Mouse (Mus musculus) cerebellum, postnatal 36 days (tissue): ENCODE measurements around the gene Kif28.
"Not testable (repeated sequence)": the region's sequence is repeated elsewhere in the genome, so short reads cannot be mapped to it uniquely, and the experiment has no call there.

Source experiments
- DNase-seq, 2 experiments: peaks; one replicate each; pipeline ENCODE4 v3.0.0; 2021 to 2022; ENCODE audit warnings: mixed read lengths in 2 of 2

The Kif28 gene

GRCm38 (mm10) chr1:179689479-179689878 lies 55.6 kb downstream of the Kif28 start:
- DNase-seq, result no peak

DNA sequence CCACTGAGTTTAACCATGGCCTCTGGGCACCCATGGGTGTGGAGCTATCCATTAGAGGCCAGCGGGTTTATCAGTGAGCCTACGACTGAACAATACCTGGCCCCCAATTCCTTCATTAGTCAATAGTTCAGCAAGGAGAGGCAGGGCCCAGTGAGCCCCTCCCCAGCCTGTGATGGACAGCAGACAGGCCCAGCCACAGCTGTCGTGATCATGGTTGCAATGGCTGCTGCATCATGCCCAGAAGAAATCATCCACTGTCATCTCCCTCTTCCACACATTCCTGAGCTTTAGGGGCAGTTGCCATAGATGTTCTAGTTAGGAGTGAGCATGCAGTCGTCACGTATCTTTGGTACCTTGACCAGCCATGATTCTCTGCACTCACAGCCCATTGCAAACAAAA lies 56.2 kb downstream of the Kif28 start:
- DNase-seq, result no peak

- no peak for DNase-seq
Observed at GRCm38 (mm10) chr1:179688415-179688814, 56.7 kb downstream of the Kif28 start.

- DNase-seq, result peak; percentile 61 to 64
Observed at GRCm38 (mm10) chr1:179687966-179688365, 57.1 kb downstream of the Kif28 start.

DNA sequence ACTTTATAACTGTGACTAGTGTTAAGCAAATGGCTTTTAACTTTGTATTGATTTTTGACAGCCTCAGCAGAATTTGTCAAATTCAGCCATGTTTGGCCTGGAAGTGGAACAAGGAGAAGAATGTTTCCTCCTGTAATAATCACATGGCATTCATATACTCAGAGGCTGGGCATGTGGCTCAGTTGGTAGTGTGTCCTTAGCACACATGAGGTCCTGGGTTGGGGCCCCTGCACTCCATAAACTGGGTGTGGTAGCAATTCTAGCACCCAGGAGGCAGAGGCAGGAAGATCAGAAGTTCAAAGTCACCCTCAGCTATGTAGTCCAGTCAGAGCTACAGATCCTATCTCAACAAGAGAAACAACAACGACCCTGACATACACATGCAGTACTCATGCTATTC lies 57.8 kb downstream of the Kif28 start:
- no peak for DNase-seq

- DNase-seq, result no peak
Observed at GRCm38 (mm10) chr1:179686781-179687180, 58.3 kb downstream of the Kif28 start.

DNA sequence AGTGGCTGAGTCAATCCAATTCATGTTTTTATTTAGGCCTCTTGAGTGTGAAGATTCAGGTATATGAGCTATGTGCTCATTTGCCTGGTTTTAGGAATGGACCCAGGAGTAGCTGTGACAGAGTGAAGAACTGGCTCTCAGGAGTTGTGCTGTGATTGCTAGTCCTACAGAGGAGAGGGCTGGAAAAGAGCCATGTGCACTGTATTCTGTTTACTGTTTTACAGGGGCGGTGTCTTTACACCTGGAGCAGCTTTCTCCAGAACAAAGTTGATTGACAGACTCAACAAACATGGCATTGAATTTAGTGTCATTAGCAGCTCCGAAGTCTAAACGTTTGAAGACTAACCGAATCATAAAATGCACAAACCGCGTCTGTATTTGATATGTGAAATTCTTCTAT lies 58.7 kb downstream of the Kif28 start:
- no peak for DNase-seq

- not testable (repeated sequence) for DNase-seq
Observed at GRCm38 (mm10) chr1:179682753-179683152, 62.3 kb downstream of the Kif28 start.

DNA sequence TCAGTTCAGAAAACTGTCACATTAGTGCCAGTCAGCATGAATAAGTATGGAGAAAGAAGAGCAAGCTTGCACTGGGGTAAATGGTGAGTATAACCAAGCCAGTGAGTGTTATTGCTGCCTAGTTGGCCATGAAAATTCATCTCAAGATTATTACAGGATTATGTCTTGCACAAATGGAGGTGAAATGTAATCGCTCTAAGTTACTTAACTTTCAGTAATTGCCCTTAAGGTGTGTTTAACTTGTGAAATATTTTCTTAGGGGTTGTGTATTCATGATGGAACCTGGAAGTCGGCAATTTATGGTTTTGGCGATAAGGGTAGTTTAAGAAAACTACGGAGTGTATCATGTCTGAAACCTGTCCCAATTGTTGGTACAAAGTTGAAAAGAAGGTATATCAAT lies 65.7 kb downstream of the Kif28 start:
- no peak for DNase-seq

DNA sequence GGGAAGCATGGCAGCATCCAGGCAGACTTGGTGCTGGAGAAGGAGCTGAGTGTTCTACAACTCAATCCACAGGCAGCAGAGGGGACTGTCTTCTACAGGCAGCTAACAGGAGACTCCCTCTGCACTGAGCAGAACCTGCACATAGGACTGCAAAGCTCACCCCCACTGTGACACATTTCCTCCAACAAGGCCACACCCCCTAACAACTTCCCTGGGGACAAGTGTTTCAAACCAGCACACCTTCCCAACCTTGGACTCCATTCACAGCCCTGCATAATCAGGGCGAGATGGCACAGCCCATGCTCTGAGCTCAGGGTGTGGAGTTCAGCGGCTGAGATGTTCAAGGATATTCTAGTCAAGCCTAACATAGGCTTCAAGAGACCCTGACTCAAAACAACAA lies 68.0 kb downstream of the Kif28 start:
- no peak for DNase-seq

GRCm38 (mm10) chr1:179674355-179674754 lies 70.7 kb downstream of the Kif28 start:
- no peak for DNase-seq

- peak in 1 of 2 experiments; percentile 7 for DNase-seq
Observed at GRCm38 (mm10) chr1:179668836-179669537, 76.1 kb downstream of the Kif28 start.

- DNase-seq, result peak; percentile 80 to 87
Observed at GRCm38 (mm10) chr1:179668013-179668805, 76.9 kb downstream of the Kif28 start, which contains the start of gene Sccpdh. Gene Sccpdh (plus strand): TSS chr1:179668210.

GRCm38 (mm10) chr1:179667450-179667849 lies 77.6 kb downstream of the Kif28 start:
- DNase-seq, result no peak

GRCm38 (mm10) chr1:179666971-179667370 lies 78.1 kb downstream of the Kif28 start:
- no peak for DNase-seq

DNA sequence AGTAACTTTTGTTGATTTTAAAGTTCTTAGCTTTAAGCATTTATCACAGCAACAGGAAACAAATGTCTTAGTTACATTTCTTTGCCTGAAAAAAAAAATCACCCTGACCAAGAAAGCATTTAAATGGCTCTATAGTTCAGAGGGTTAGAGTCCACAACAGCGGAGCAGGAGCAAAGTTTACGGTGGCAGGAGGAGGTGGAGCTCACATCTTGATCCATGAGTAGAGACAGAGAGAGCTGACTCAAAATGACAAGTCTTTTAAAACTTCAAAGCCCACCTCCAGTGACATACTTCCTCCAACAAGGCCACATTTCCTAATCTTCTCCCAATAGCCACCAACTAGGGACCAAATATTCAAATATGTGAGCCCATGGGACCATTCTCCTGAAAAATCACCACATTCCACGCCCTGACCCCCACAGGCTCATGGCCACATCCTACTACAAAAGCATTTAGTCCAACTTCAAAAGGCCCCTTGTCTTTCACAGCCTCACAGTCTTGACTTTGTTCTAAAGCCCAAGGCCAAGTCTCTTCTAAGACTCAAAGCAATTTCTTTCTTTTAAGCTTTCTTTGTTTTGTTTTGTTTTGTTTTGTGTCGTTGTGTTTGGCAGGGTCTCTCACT lies 80.7 kb downstream of the Kif28 start:
- DNase-seq, result no peak

DNA sequence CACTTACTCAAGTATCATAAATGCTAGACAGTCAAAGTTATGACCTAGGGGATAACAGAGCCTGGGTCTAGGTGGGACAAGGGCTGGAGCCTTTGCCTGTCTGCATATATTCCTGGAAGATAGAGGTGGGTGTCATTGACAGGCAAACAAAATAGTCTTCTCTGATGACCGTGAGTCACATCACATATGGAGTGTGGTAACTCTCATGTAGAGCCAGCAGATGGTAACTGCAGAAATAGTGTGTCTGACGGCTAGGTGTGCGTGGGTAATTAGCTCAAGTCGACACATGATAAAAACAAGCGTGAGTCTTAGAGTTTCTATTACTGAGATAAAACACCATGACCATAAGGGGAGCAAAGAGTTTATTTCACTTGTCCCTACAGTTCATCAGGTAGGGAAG lies 82.0 kb downstream of the Kif28 start:
- DNase-seq, result no peak

DNA sequence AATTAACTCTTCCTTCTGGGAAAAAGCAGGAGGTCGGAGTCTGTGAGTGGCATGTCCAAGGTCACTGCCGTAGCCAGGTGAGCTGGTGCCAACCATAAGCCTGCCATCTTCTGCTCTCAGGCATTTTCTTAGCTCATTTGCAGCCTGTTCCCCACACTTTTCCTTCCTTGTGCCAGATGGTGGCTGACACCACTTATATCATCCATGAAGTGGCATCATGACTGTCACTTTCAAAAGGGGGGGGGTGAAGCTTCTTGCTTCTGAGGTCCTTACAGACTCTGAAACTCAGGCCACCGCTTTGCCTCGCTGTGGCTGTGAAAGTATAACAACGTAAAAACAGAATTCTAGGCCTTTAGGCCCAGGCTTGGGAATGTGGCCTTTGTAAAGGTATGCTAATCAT lies 93.8 kb downstream of the Kif28 start:
- no peak for DNase-seq

DNA sequence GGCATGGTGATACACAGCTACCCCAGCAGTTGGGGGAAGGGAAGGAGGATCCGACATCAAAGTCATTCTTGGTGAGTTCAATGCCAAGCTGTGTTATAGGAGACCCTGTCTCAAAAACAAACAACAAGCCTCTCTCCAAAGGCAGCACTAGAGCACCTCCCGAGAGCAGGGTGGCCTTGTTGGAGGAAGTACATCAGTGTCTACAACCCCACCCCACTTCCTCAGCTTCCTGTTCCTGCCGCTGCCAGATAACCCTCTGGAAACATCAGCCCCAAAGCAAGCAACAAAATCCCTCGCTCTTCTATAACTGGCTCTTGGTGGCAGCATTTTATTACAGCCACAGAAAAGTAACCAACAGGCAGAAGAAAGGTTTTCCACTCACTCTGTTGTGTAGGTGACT lies 94.8 kb downstream of the Kif28 start:
- no peak for DNase-seq

DNA sequence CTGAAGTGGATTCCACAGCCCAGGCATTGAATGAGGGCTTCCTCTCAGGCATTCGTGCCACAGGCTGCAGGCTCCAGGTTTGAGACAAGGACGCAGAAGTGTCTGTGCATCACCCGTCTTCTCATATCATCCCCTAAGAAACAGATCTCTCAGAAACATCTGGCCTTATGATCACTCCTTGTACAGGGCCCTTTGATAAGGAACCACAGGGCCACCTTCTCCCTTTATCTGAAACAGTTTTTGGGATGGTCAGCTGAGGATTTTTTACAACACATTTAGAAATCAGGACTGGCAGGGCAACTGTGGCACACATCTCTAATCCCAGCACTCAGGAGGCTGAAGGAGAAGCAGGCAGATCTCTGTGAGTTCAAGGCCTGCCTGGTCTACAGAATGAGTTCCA lies 95.7 kb downstream of the Kif28 start:
- DNase-seq, result no peak

DNA sequence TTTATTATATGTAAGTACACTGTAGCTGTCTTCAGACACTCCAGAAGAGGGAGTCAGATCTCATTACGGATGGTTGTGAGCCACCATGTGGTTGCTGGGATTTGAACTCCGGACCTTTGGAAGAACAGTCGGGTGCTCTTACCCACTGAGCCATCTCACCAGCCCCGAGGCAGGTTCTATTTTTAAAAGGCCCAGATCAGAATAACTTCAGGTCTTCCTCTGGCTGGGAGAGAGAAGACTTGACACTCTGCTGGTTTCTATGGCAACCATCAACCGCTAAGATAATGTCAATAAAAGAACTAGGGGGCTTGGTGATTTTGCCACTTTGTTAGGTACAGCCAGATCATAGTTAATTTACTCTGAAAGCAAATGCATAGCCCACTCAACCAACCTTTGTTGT lies 96.4 kb downstream of the Kif28 start:
- not testable (repeated sequence) for DNase-seq

DNA sequence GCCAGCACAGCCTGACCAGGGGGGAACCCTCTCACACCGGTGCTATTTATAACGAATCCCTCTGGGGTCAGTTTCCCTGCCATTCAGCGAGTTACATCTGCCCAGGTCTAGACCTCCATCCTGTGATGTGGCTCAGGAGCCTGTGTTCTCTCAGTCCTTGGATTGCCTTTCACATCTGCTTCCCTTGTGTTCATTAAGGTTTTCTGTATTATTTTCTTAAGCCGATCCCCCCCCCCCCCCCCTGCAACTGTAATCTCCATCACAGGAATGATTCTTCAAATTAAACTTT lies 99.1 kb downstream of the Kif28 start:
- no peak for DNase-seq
